Mouse (Mus musculus): ENCODE results near the gene Oscar.

- TF ChIP-seq CTCF (IDR thresholded peaks at IDR 0.05; ENCODE audit: low read depth) (no peak), EP300 (IDR thresholded peaks at IDR 0.05; ENCODE audit: low read depth) (no peak)
Measured at GRCm38 (mm10) chr7:3656966-3657365, 41.0 kb upstream of the Oscar start.
